ENCODE assay signal across 8 mouse cellular contexts in the genomic region with DNA sequence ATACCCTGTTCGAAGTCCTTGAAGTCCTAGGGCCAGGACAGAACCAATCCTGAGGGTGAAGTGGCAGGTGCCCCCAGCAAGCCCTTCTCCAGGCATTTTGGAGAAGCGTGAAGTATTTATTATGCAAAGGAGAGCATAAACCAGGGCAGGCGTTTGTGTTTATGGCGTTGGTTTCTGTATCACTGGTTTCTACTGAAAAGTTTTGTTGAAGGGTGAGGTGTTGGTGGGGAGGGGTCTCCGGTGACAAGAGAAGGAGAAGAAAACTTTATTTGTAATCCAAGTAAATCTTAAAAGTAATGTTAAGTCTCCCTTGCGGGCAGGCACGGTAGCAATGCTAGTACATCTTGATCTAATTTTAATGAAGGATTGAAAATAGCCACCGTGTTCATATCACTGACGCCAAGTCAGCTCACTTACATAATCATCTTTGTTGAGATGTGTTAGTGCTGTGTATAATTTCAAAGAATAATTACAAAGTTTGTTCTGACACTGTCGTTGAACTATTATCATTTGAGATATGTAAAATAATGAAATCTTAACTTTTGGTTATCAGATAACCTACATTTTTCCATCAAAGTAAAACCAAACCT.
DNase-seq lines count a peak whose midpoint lies in the region; ATAC-seq and TF ChIP-seq lines count a peak whose summit lies in the region.

No protein-coding gene starts in this region.

- H3K79me2 ChIP-seq in liver, adult 2 months (ENCODE audit: control insufficient read depth, insufficient read depth, low read length) = peaks cover 3% of the 10 kb centered on the region; the same call in 1 of the 2 replicates

- H3K36me3 ChIP-seq in liver, adult 2 months (ENCODE audit: control insufficient read depth, insufficient read depth, low read length) = peaks cover 2% of the 10 kb centered on the region; the same call in 1 of the 2 replicates
- no peaks in the 10 kb centered on the region for H3K36me3 ChIP-seq in hindbrain, embryonic 12.5 days
- H3K36me3 ChIP-seq in midbrain, embryonic 13.5 days = no peaks in the 10 kb centered on the region

- ATAC-seq in hindbrain, embryonic 12.5 days (ENCODE audit: low FRiP score) = no peak
- ATAC-seq in midbrain, embryonic 13.5 days = no peak

- peak overlapping the region; percentile 82 for H3K4me3 ChIP-seq in liver, adult 2 months (ENCODE audit: insufficient read depth, low read depth, low read length)
- peak overlapping the region; percentile 81 for H3K4me3 ChIP-seq in hindbrain, embryonic 12.5 days
- peak overlapping the region; percentile 79 for H3K4me3 ChIP-seq in midbrain, embryonic 13.5 days (replicated peaks)

- peak overlapping the region; percentile 95 for H3K9ac ChIP-seq in liver, adult 2 months (ENCODE audit: low read depth, low read length)
- peak overlapping the region; percentile 87 for H3K9ac ChIP-seq in hindbrain, embryonic 12.5 days
- H3K9ac ChIP-seq in midbrain, embryonic 13.5 days (replicated peaks) = peak overlapping the region; percentile 80

- no peak for TF ChIP-seq POLR2A in liver, adult 2 months (IDR thresholded peaks at IDR 0.05; ENCODE audit: extremely low read depth, insufficient read depth, low read length)

- no peaks in the 10 kb centered on the region for H3K9me3 ChIP-seq in hindbrain, embryonic 12.5 days (replicated peaks)
- no peaks in the 10 kb centered on the region for H3K9me3 ChIP-seq in midbrain, embryonic 13.5 days

- peak overlapping the region; percentile 89 for H3K27ac ChIP-seq in liver, adult 2 months (replicated peaks; ENCODE audit: insufficient read depth, low read depth, low read length)
- no peak overlapping the region for H3K27ac ChIP-seq in hindbrain, embryonic 12.5 days
- H3K27ac ChIP-seq in midbrain, embryonic 13.5 days = no peak overlapping the region

- 9% methylated on average over 10 of the region's 10 CpGs for WGBS in liver, adult 2 months
- WGBS in hindbrain, embryonic 12.5 days = 27% methylated on average over 10 of the region's 10 CpGs
- 18% methylated on average over 10 of the region's 10 CpGs for WGBS in midbrain, embryonic 13.5 days

- H3K4me2 ChIP-seq in hindbrain, embryonic 12.5 days (replicated peaks) = peak overlapping the region; percentile 84
- peak overlapping the region; percentile 65 for H3K4me2 ChIP-seq in midbrain, embryonic 13.5 days (replicated peaks)

- H3K27me3 ChIP-seq in liver, adult 2 months (ENCODE audit: control insufficient read depth, insufficient read depth, low read length) = no peaks in the 10 kb centered on the region
- H3K27me3 ChIP-seq in hindbrain, embryonic 12.5 days = no peaks in the 10 kb centered on the region
- no peaks in the 10 kb centered on the region for H3K27me3 ChIP-seq in midbrain, embryonic 13.5 days

- TF ChIP-seq CTCF in liver, adult 2 months (IDR thresholded peaks at IDR 0.05; ENCODE audit: low read depth, low read length) = no peak

- peak; percentile 31 to 83 for DNase-seq in adrenal gland, adult (ENCODE audit: inconsistent age in 2 of 2, low spot score in 1 of 2)
- no peak for DNase-seq in adrenal gland, postnatal 36 days
- no peak for DNase-seq in liver, adult 2 months (ENCODE audit: extremely low read depth, low read depth, low spot score)
- no peak for DNase-seq in liver
- no peak for DNase-seq in left cerebral cortex, adult 8-10 months (ENCODE audit: low spot score in 2 of 2)
- DNase-seq in layer of hippocampus, adult 9-10 months (ENCODE audit: low spot score) = no peak

- peaks cover 18% of the 10 kb centered on the region for H3K4me1 ChIP-seq in liver, adult 2 months (ENCODE audit: control insufficient read depth, insufficient read depth, low read length)
- peaks cover 12% of the 10 kb centered on the region for H3K4me1 ChIP-seq in hindbrain, embryonic 12.5 days
- peaks cover 25% of the 10 kb centered on the region for H3K4me1 ChIP-seq in midbrain, embryonic 13.5 days (replicated peaks)

Comparison
In these comparisons a context has a peak if more than half of its experiments do, and no peak if none do; other contexts are left out.
1. DNase-seq: peak in adrenal gland, adult (2 of 2); none in adrenal gland, postnatal 36 days (0 of 2), liver, adult 2 months (single experiment), liver (single experiment), left cerebral cortex, adult 8-10 months (0 of 2) and layer of hippocampus, adult 9-10 months (single experiment).
2. Peak in every context shown above with its lines, with median percentiles within 50 percentile points of each other: H3K4me3 ChIP-seq and H3K9ac ChIP-seq.